Mouse (Mus musculus) left cerebral cortex, adult 6 months (tissue): ENCODE data around the gene AF366264. TPM values are rescaled to one million over a fixed set of nuclear protein-coding genes. Genes with fewer than 3 reads are reported as not detected.

Source experiments
- long read RNA-seq, 2 experiments: library from polyadenylated mRNA; unstranded; transcript quantifications; one replicate each; pipeline ENCODE4 v2.0.0; 2019 to 2020
- polyA plus RNA-seq: library from polyadenylated mRNA; unstranded; fragments of <200 nt; fragmentation: Nextera tagmentation; gene quantifications from 2 replicates; pipeline ENCODE4 v1.2.3, GENCODE M21; 2021

AF366264 gene
- not detected in 2 replicates for polyA plus RNA-seq
- long read RNA-seq, experiment 1: 0 reads
- long read RNA-seq, experiment 2: 0 reads

GRCm38 (mm10) chr8:13838289-13838688, at the start of gene AF366264:
AF366264 (minus strand) TSS chr8:13838389.

GRCm38 (mm10) chr8:13785250-13785763, 52.9 kb downstream of the AF366264 start, which contains the start of gene Upf3a:
Upf3a (plus strand) TSS chr8:13785615.

Other genes with a start within 250 kb of the AF366264 start
- 17.2 TPM in 2 replicates for gene Rasa3, start 160.8 kb downstream of the AF366264 start, polyA plus RNA-seq
- 0.33 and 0.69 TPM in 2 replicates for gene Cfap97d2, start 132.5 kb downstream of the AF366264 start, polyA plus RNA-seq
- gene Cdc16, start 80.7 kb downstream of the AF366264 start, polyA plus RNA-seq: 27.5 and 37.9 TPM in 2 replicates
- gene Upf3a, start 52.8 kb downstream of the AF366264 start, polyA plus RNA-seq: 30.5 and 40.2 TPM in 2 replicates
- 10.7 and 10.8 TPM in 2 replicates for gene Champ1, start 31.3 kb upstream of the AF366264 start, polyA plus RNA-seq
- 106 and 117 TPM in 2 replicates for gene Coprs, start 51.9 kb upstream of the AF366264 start, polyA plus RNA-seq